11 mouse cellular contexts compared by ENCODE assay signal in the genomic region with DNA sequence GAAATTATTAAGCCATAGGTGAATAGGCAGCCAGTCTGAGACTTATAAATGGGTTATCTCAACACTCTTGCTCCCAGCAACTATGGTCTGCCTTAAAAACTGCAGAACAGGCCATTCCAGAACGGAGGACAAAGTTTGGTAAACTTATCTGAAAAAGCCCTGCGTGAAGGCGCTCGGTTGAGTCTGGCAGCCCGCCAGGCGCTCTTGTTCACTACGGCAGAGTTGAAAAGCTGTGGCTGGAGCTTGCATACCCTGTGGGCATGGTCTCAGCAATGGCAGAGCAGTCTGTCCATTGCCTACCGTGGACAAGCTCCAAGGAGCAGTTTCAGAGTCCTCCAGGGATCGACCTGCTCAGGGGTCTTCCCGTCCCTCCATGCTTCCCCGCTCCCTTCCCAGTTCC. TPM values are rescaled to one million over a fixed set of nuclear protein-coding genes. Genes with fewer than 3 reads are reported as not detected.
A peak's percentile ranks its signal among the peaks of the same experiment; 100 is the strongest.
DNase-seq lines count a peak whose midpoint lies in the region; ATAC-seq and TF ChIP-seq lines count a peak whose summit lies in the region.
"Had no signal": no experiment of that assay in that cellular context is flagged by ENCODE, and none has a peak within 500 bp of the region (broad histone marks: within the 10 kb centered on the region; RNA-seq: fewer than 3 reads in every experiment).

No protein-coding gene starts in this region.

- no peaks in the 10 kb centered on the region for H3K9me3 ChIP-seq in kidney, embryonic 14.5 days (ENCODE audit: control insufficient read depth, low read length)

- no peak overlapping the region for H3K4me3 ChIP-seq in kidney, adult 2 months (ENCODE audit: insufficient read depth, low read depth, low read length)
- no peak overlapping the region for H3K4me3 ChIP-seq in kidney, embryonic 14.5 days (ENCODE audit: low read length)
- H3K4me3 ChIP-seq: erythroblast, embryonic 14.5 days; myocyte had no signal

- no peak for TF ChIP-seq POLR2A in kidney, adult 2 months (IDR thresholded peaks at IDR 0.05; ENCODE audit: low read depth, low read length)

- H3K4me1 ChIP-seq in kidney, adult 2 months (ENCODE audit: control insufficient read depth, insufficient read depth, low read length) = no peaks in the 10 kb centered on the region
- no peaks in the 10 kb centered on the region for H3K4me1 ChIP-seq in kidney, embryonic 14.5 days (ENCODE audit: control insufficient read depth, insufficient read depth, low read length)

- H3K27ac ChIP-seq in kidney, adult 2 months (ENCODE audit: insufficient read depth, low read depth, low read length) = no peak overlapping the region
- H3K27ac ChIP-seq in kidney, embryonic 14.5 days (ENCODE audit: low read depth, low read length) = no peak overlapping the region

- no peaks in the 10 kb centered on the region for H3K27me3 ChIP-seq in kidney, adult 2 months (replicated peaks; ENCODE audit: control insufficient read depth, insufficient read depth, low read length)
- H3K27me3 ChIP-seq in kidney, embryonic 14.5 days (ENCODE audit: control insufficient read depth, insufficient read depth, low read length) = no peaks in the 10 kb centered on the region

- WGBS in kidney, adult 2 months = 58% methylated on average over 11 of the region's 11 CpGs
- WGBS in kidney, embryonic 14.5 days = 78% methylated on average over 11 of the region's 11 CpGs

- no peak overlapping the region for H3K9ac ChIP-seq in kidney, embryonic 14.5 days (ENCODE audit: low read depth, low read length)

- no peak for ATAC-seq in kidney, embryonic 14.5 days (ENCODE audit: low FRiP score, low TSS enrichment)

- peak; percentile 37 to 75 for DNase-seq in adrenal gland, adult (ENCODE audit: inconsistent age in 2 of 2, low spot score in 1 of 2)
- no peak for DNase-seq in adrenal gland, adult 18-20 months (ENCODE audit: low spot score in 2 of 2)
- DNase-seq in kidney, adult 2 months = peak; percentile 25
- DNase-seq in right cerebral cortex, postnatal 4 days = peak; percentile 44
- DNase-seq in right cerebral cortex, adult 18-20 months = no peak
- peak; percentile 45 for DNase-seq in lung, postnatal 36 days
- DNase-seq in frontal cortex, postnatal 36 days (ENCODE audit: low spot score in 2 of 2) = no peak
- DNase-seq: retina, postnatal 1 day had no signal

- no peaks in the 10 kb centered on the region for H3K36me3 ChIP-seq in kidney, adult 2 months (ENCODE audit: control insufficient read depth, insufficient read depth, low read length)
- H3K36me3 ChIP-seq in kidney, embryonic 14.5 days (ENCODE audit: control insufficient read depth, insufficient read depth, low read length) = peaks cover 13% of the 10 kb centered on the region; the same call in 1 of the 2 replicates

- no peak overlapping the region for H3K4me2 ChIP-seq in kidney, embryonic 14.5 days (replicated peaks; ENCODE audit: low read depth, low read length)

- no peak for TF ChIP-seq CTCF in kidney, adult 2 months (conservative IDR thresholded peaks at IDR 0.05; ENCODE audit: insufficient read depth, insufficient read length, low read depth, low read length)

RNA-seq across cellular contexts. Expression of a gene that starts 47.4 kb away (rescaled TPM):
- total RNA-seq in adrenal gland, adult 18-20 months (2021) = 100 to 1,000 TPM; 266 to 319 TPM
- 30.9 and 33.6 TPM in 2 replicates for polyA plus RNA-seq in kidney, adult 2 months (2012; rRNA removed)
- polyA plus RNA-seq in kidney, embryonic 14.5 days (2014; fragmentation: Nextera tagmentation; extraction: Ambion mirVana) = 12.4 and 31.8 TPM in 2 replicates

Comparison
In these comparisons a context has a peak if more than half of its experiments do, and no peak if none do; other contexts are left out.
1. DNase-seq: peak in adrenal gland, adult (2 of 2), kidney, adult 2 months (single experiment), right cerebral cortex, postnatal 4 days (single experiment) and lung, postnatal 36 days (single experiment); none in adrenal gland, adult 18-20 months (0 of 2), right cerebral cortex, adult 18-20 months (single experiment) and frontal cortex, postnatal 36 days (0 of 2).